12 mouse cellular contexts compared by ENCODE assay signal in the genomic region with DNA sequence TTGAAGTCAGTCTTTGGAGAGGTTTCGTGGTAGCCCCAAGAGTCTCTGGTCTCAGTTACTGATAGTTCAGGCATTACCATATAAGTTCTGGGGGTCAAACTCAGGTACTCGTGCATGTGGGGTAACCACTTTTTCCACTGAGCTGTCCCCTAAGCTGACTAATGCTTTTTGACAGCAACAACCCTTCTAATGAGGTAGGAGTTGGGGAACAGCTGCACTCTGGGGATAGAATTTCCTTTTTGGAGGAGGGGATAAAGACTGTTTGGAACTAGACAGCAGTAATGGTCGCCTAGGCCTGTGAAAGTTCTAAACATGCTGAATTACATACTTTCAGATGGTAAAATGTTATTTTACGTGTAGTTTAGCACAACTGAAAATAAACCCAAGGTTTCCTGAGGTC.
A peak's percentile ranks its signal among the peaks of the same experiment; 100 is the strongest.
DNase-seq lines count a peak whose midpoint lies in the region; ATAC-seq and TF ChIP-seq lines count a peak whose summit lies in the region.
"Had no signal": no experiment of that assay in that cellular context is flagged by ENCODE, and none has a peak within 500 bp of the region (broad histone marks: within the 10 kb centered on the region; RNA-seq: fewer than 3 reads in every experiment).

No protein-coding gene starts in this region.

- intact Hi-C loops in heart, adult 2 months (cut with DNase I) = no loop called here

- H3K4me2 ChIP-seq in kidney, embryonic 15.5 days = peak overlapping the region; percentile 46; the same call in 1 of the 2 replicates
- no peak overlapping the region for H3K4me2 ChIP-seq in embryonic facial prominence, embryonic 11.5 days (ENCODE audit: low read depth, low read length)
- H3K4me2 ChIP-seq in limb, embryonic 15.5 days = peak overlapping the region; percentile 31; the same call in 1 of the 2 replicates
- no peak overlapping the region for H3K4me2 ChIP-seq in liver, embryonic 12.5 days
- H3K4me2 ChIP-seq: liver, embryonic 11.5 days had no signal

- H3K4me3 ChIP-seq in heart, adult 2 months = no peak overlapping the region
- H3K4me3 ChIP-seq in kidney, embryonic 15.5 days (replicated peaks) = no peak overlapping the region
- no peak overlapping the region for H3K4me3 ChIP-seq in embryonic facial prominence, embryonic 11.5 days (ENCODE audit: low read depth, low read length)
- no peak overlapping the region for H3K4me3 ChIP-seq in limb, embryonic 15.5 days
- H3K4me3 ChIP-seq in liver, embryonic 12.5 days = no peak overlapping the region
- H3K4me3 ChIP-seq: forebrain, embryonic 12.5 days had no signal

- no peak overlapping the region for H3K9ac ChIP-seq in heart, adult 2 months (ENCODE audit: low read depth, low read length)
- H3K9ac ChIP-seq in kidney, embryonic 15.5 days = no peak overlapping the region
- no peak overlapping the region for H3K9ac ChIP-seq in embryonic facial prominence, embryonic 11.5 days (replicated peaks; ENCODE audit: low read length)
- no peak overlapping the region for H3K9ac ChIP-seq in limb, embryonic 15.5 days
- H3K9ac ChIP-seq in liver, embryonic 12.5 days = no peak overlapping the region

- peak overlapping the region; percentile 50 for H3K27ac ChIP-seq in heart, adult 2 months
- H3K27ac ChIP-seq in kidney, embryonic 15.5 days = 0 out of 2 replicates have a peak overlapping the region, but pooled peaks have one; percentile 56
- peak overlapping the region; percentile 53 for H3K27ac ChIP-seq in embryonic facial prominence, embryonic 11.5 days (replicated peaks; ENCODE audit: low read depth, low read length)
- H3K27ac ChIP-seq in limb, embryonic 15.5 days = peak overlapping the region; percentile 79; the same call in 1 of the 2 replicates
- H3K27ac ChIP-seq in liver, embryonic 12.5 days = no peak overlapping the region
- H3K27ac ChIP-seq: forebrain, embryonic 12.5 days had no signal

- no peaks in the 10 kb centered on the region for H3K9me3 ChIP-seq in kidney, embryonic 15.5 days (replicated peaks)
- no peaks in the 10 kb centered on the region for H3K9me3 ChIP-seq in embryonic facial prominence, embryonic 11.5 days (replicated peaks; ENCODE audit: control insufficient read depth, low read length)
- H3K9me3 ChIP-seq in limb, embryonic 15.5 days = no peaks in the 10 kb centered on the region
- H3K9me3 ChIP-seq in liver, embryonic 12.5 days (replicated peaks) = no peaks in the 10 kb centered on the region
- H3K9me3 ChIP-seq: forebrain, embryonic 12.5 days had no signal

- no peak for TF ChIP-seq EP300 in heart, adult 2 months (IDR thresholded peaks at IDR 0.05; ENCODE audit: insufficient read depth, low read depth, low read length)

- ATAC-seq in kidney, embryonic 15.5 days (replicated peaks; ENCODE audit: low FRiP score) = no peak
- ATAC-seq in embryonic facial prominence, embryonic 11.5 days (replicated peaks; ENCODE audit: insufficient number of reproducible peaks, low FRiP score, low TSS enrichment, low read depth) = no peak
- no peak for ATAC-seq in limb, embryonic 15.5 days (ENCODE audit: insufficient number of reproducible peaks, low FRiP score, low TSS enrichment, low read depth)
- no peak for ATAC-seq in liver, embryonic 12.5 days

- H3K27me3 ChIP-seq in heart, adult 2 months (ENCODE audit: control insufficient read depth, insufficient read depth, low read length) = no peaks in the 10 kb centered on the region
- no peaks in the 10 kb centered on the region for H3K27me3 ChIP-seq in kidney, embryonic 15.5 days
- H3K27me3 ChIP-seq in embryonic facial prominence, embryonic 11.5 days (ENCODE audit: control insufficient read depth, insufficient read depth, low read length) = no peaks in the 10 kb centered on the region
- H3K27me3 ChIP-seq in limb, embryonic 15.5 days = no peaks in the 10 kb centered on the region
- H3K27me3 ChIP-seq in liver, embryonic 12.5 days (replicated peaks) = no peaks in the 10 kb centered on the region

- no peak for TF ChIP-seq CTCF in heart, adult 2 months (IDR thresholded peaks at IDR 0.05)

- peaks cover 6% of the 10 kb centered on the region for H3K4me1 ChIP-seq in heart, adult 2 months (ENCODE audit: control insufficient read depth, insufficient read depth, low read length)
- peaks cover 33% of the 10 kb centered on the region for H3K4me1 ChIP-seq in kidney, embryonic 15.5 days
- H3K4me1 ChIP-seq in embryonic facial prominence, embryonic 11.5 days (ENCODE audit: control insufficient read depth, insufficient read depth, low read length) = peaks cover 8% of the 10 kb centered on the region
- peaks cover 72% of the 10 kb centered on the region for H3K4me1 ChIP-seq in limb, embryonic 15.5 days
- no peaks in the 10 kb centered on the region; the same call in 1 of the 2 replicates for H3K4me1 ChIP-seq in liver, embryonic 12.5 days

- H3K79me2 ChIP-seq in heart, adult 2 months (replicated peaks; ENCODE audit: control insufficient read depth, insufficient read depth, low read length) = no peaks in the 10 kb centered on the region

- no peaks in the 10 kb centered on the region for H3K36me3 ChIP-seq in heart, adult 2 months (ENCODE audit: control insufficient read depth, insufficient read depth, low read length)
- H3K36me3 ChIP-seq in kidney, embryonic 15.5 days = no peaks in the 10 kb centered on the region
- H3K36me3 ChIP-seq in embryonic facial prominence, embryonic 11.5 days (replicated peaks; ENCODE audit: control insufficient read depth, insufficient read depth, low read depth, low read length) = no peaks in the 10 kb centered on the region
- no peaks in the 10 kb centered on the region for H3K36me3 ChIP-seq in limb, embryonic 15.5 days
- no peaks in the 10 kb centered on the region for H3K36me3 ChIP-seq in liver, embryonic 12.5 days
- H3K36me3 ChIP-seq: forebrain, embryonic 12.5 days; G1E had no signal

- WGBS in heart, adult 2 months = 78% methylated on average over 4 of the region's 4 CpGs
- 64% methylated on average over 4 of the region's 4 CpGs for WGBS in kidney, embryonic 15.5 days
- 41% methylated on average over 4 of the region's 4 CpGs for WGBS in embryonic facial prominence, embryonic 11.5 days
- WGBS in limb, embryonic 15.5 days = 48% methylated on average over 4 of the region's 4 CpGs
- WGBS in liver, embryonic 12.5 days (ENCODE audit: insufficient replicate concordance) = 46% methylated on average over 4 of the region's 4 CpGs

- DNase-seq in heart, adult 2 months = no peak
- no peak for DNase-seq in heart, adult 11 months
- DNase-seq in kidney, postnatal 10 days = no peak
- DNase-seq in embryonic facial prominence, embryonic 11.5 days (ENCODE audit: low spot score) = peak; percentile 65
- no peak for DNase-seq in thymus, postnatal 14 days
- DNase-seq: layer of hippocampus, adult 9-11 months had no signal

- TF ChIP-seq POLR2A in heart, adult 2 months (IDR thresholded peaks at IDR 0.05; ENCODE audit: insufficient read depth, low read depth, low read length) = no peak

Comparison
In these comparisons a context has a peak if more than half of its experiments do, and no peak if none do; other contexts are left out.
1. H3K4me2 ChIP-seq: peak in kidney, embryonic 15.5 days (single experiment) and limb, embryonic 15.5 days (single experiment); none in embryonic facial prominence, embryonic 11.5 days (single experiment) and liver, embryonic 12.5 days (single experiment).